Mouse (Mus musculus) right cerebral cortex, postnatal 36 days (tissue): Measurements from ENCODE around the gene Dazap1.

Experiments used
- DNase-seq, 2 experiments: peaks; one replicate each; pipeline ENCODE4 v3.0.0; 2022; ENCODE audit warnings: low spot score in 2 of 2, mixed read lengths in 1 of 2

Dazap1 gene

DNA sequence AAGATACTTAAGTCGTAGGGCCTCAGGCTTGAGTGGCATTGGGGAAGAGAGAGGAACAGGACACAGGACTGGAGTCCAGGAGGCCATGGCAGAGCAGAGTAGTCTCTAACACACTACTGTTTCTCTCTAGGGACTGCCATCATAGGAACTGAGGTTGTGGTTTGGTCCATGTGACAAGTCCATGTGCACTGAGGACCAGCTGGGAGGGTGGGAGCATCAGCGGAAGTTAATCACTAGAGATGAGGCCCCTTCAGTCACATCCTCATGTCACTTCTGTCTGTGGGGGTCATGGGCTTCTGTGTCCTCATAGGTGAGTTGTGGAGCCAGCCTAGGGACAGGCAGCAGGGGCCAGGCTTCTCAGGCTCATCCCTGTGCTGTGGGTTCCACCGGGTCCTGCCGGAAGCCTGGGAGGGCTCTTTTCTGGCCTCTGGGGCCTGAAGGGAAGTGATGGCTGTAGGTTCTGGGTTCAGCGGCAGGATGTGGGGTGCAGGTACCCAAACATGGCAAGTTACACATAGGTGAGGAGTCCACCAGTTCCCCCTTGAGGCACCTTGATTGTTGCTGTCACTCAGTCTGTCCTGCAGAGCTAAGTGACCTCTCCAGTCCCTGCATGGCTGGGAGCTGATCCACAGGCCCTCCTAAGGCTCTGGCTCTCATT is 10.0 kb downstream of the Dazap1 start:
- DNase-seq = no peak

DNA sequence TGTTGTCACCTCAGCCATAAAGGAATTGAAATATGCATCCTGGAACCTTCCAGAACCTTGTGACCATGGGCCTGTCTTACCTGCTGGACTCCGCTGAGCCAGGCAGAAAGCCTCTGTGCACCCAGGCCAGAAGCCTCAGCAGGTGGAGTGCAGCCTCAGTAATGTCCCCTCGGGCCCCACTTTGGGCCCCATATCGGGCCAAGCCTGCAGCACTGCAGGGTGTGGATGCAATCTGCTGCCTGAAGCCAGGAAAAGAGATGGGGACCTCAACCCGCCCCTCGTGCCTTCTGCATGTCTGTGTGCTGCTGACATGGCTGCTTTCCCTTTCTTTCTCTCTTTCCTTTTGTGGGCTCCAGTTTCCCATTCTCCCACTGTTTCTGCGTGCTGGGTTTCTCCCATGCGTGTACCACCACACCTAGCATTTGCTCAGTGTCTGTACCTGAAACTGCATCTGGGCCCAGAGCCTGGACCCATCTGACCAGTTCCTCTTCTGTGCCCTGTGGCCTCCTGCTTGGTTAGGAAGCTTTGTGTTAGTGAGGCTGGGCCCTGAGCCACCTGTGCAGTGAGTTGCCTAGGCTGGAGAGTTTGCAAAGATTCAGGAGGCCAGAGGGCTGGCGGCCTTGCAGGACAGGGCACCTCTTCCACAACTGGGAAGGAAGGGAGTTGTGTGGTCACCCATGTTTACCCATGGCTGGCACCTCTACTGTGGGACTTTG is 10.7 kb downstream of the Dazap1 start:
- no peak for DNase-seq

DNA sequence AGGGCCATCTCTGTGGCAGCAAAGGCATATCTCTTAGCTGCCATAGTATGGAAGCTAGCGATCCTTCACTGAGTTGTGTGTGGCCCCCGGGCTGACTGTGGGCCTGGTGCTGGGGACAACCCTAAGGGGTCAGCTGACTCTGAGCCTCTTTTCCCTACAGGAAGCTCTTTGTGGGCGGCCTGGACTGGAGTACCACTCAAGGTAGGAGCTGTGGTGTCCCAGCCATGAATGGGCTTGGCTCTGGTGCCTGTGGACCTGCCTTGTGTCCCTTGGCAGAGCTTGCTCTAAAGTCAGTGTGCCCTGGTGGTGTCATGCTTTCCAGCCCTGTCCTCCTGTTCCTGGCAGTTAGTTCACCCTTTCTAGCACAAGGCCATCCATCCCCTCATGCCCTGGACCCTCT is 12.6 kb downstream of the Dazap1 start:
- no peak for DNase-seq

DNA sequence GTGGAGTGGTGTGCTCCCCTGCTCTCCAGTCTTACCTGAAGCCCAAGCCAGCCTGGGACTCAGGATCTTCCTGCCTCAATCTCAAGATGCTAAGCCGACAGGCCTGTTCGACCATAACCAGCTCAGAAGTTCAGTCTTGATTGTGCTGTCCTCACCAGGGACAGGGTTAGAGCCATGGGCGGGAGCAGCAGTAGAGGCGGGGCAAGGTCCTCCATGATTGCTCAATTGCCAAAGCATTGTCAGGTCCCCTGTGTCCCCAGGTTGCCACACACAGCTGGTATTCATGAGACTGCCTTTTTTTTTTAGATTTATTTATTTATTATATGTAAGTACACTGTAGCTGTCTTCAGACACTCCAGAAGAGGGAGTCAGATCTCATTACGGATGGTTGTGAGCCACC is 15.0 kb downstream of the Dazap1 start:
- no peak for DNase-seq

DNA sequence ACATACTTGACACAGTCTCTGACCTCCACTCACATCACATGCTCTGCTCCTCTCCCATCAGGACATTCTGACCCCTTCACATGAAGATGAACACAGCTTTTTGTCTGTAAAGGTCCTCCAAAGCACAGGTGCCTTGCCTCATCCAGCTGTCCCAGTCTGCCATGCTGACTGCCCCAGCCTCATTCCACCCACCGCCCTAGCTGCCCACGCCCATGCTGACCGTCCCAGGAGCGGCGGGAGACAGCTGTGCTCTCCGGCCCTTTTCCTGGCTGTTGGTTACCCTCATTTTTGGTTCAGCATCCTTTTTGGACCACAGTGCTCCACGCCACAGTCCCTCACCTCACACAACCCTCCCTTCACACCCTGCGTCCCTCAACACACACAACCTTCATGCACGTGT is 17.1 kb downstream of the Dazap1 start:
- no peak for DNase-seq

DNA sequence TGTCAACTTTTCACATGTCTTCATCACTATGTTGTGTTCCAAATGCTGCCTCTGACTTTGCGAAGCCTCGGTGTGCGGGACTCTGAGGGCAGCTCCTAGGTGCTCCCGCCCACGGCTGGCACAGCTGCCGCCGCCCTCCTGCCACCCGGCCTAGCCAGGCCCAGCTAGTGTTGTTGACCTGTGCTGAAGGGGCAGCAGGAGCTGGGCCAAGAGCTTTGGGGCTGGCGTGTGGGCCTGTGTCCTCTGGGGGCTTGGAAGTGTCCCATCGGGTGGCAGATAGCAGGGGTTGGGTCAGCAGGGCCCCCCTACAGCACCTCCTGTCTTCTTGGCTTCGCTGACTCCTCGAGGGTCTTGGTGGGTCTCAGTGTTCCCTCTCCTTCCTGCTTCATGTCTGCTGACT is 18.0 kb downstream of the Dazap1 start:
- DNase-seq = no peak

DNA sequence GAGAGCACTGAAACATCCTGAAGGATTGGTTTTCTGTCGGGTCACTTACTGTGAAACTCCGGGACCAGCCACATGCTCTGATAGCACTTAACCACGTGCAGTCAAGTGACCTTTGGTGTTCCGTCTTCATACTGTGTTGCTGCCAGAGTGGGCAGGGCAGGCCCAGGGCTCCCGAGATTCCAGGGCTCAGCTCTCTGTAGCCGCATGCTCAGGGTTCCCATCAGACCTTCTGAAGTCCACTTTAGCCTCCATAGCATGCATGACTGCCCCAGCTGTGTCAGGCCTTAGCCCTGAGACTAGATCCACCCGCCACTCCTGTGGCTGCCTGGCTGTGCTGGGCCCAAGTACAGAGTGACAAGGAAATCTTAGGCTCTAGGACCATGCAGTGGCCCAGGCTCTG is 20.0 kb downstream of the Dazap1 start:
- no peak for DNase-seq

DNA sequence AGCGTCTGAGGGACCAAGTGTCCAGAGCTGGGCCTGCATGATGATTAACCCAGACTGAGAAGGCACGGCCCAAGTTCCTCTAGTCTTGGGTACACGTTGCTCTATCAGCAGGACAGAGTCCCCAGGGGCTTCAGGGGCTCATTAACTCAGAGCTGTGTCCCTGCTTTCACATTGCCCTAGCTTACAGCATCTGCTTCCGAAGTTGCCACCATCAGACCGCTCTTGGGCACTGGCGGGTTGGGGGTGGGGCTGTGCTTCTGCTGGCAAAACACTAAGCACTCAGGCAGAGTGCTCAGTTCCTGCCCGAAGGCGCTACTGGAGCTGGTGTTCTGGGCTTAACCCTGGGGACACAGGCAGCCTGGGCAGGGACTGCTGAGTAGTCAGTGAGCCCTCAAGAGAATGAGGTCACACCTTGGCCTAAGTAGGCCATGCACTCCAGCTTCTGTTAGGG is 20.7 kb downstream of the Dazap1 start:
- DNase-seq = no peak

DNA sequence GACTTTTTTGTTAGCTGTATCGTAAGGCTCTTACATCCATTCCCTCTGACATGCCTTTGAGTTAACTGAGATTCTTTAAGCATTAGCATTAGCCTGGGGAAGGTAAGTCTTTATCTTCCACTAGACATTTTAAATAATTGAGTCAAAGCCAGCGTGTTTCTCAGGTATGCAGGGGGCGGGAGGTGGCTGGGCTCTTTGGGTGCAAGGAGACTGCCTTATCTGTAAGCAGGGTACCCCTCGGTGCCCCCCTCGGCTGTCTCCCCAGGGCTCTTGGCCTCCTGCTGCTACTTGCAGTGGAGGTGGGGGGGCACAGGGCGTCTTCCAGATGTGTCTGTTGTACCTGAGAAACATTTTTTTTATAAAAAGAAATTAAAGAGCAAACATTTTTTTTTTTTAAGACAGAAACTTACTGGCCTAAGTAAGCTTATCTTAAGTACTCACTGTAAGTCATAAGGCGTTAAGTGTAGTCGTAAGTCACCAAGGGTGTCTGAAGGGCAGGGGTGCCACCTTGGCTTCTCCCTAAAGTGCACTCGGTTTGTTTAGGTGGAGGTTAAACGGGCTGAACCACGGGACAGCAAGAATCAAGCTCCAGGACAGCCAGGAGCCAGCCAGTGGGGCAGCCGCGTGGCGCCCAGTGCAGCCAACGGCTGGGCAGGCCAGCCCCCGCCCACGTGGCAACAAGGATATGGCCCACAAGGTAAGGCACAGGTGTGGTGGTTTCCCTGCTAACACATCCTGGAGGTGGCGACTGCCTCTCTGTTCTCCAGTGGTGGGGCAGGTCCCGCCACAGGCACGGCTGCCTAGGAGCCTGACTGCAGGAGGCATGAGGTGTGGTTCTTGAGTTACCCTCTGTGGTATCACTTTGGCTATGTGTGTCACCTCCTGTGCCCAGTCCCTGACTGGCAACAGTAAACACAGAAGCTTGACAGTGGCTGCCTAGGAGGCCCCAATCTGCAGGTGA is 21.5 kb downstream of the Dazap1 start:
- no peak for DNase-seq

DNA sequence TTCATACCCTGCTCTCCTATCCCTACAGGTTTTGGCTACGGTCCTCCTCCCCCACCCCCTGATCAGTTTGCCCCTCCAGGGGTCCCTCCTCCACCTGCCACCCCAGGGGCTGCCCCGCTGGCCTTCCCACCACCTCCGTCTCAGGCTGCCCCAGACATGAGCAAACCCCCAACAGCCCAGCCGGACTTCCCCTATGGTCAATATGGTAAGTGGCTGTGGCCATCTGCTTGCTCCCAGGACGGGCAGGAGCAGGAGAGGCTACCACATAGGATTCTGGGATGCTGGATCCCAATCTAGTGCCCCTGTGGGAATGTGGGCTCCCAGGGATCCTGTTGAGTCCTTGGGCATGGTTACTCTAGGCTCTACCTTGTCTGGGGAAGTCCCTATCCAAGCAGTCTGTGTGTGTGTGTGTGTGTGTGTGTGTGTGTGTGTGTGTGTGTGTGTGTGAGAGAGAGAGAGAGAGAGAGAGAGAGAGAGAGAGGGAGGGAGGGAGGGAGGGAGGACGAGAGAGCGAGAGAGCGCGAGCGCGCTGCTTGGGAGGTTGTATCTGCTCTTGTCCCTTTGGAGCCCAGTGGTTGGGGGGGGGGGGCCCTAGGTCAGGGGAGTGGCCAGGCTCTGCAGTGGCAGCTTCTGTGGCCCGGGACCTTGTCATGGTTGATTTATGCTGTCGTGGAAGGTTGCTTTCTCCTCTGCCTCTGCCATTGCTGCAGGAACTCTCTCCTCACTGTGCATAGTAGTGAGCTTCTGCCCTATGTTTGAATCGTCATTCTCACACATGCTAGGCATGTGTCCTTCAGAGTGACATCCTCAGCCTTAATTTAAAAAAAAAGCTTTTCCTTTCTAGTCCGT is 24.2 kb downstream of the Dazap1 start:
- DNase-seq = no peak

DNA sequence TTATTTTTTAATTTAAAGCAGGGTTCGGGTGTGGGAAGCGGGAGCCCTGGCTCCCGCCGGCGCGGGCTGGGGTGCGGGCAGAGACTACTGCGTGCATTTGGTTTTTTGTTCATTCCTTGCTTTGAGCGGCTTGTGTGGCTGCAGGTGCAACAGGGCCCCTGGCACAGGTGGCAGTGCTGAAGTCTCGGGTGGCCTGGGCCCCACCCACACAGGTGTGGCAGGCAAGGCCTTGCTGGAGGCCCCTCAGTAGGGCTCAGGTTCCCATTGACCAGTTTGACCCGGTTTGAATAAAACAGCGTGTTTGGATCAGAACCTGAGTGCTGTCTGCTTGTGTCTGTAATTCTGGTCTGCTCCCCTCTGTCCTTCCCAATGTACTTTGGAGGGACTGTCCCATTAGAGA is 26.8 kb downstream of the Dazap1 start:
- no peak for DNase-seq

DNA sequence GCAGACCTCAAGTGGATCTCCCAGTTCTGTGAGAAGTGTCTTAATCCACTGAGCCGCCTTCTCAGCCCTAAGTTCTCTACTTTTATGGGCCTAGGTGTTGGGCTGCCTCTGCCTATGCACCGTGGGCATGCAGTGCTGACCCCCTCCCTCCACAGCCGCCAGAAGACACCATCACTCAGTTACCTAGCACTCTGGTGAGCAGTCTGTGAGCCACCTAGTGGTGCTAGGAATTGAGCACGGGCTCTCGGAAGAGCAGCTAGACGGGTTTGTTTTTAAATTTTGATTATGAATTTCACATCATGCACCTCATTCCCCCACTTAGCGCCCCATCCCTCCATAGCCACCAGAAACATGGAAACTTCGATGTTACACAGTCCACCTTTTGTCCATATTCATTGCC is 27.4 kb downstream of the Dazap1 start:
- DNase-seq = no peak

DNA sequence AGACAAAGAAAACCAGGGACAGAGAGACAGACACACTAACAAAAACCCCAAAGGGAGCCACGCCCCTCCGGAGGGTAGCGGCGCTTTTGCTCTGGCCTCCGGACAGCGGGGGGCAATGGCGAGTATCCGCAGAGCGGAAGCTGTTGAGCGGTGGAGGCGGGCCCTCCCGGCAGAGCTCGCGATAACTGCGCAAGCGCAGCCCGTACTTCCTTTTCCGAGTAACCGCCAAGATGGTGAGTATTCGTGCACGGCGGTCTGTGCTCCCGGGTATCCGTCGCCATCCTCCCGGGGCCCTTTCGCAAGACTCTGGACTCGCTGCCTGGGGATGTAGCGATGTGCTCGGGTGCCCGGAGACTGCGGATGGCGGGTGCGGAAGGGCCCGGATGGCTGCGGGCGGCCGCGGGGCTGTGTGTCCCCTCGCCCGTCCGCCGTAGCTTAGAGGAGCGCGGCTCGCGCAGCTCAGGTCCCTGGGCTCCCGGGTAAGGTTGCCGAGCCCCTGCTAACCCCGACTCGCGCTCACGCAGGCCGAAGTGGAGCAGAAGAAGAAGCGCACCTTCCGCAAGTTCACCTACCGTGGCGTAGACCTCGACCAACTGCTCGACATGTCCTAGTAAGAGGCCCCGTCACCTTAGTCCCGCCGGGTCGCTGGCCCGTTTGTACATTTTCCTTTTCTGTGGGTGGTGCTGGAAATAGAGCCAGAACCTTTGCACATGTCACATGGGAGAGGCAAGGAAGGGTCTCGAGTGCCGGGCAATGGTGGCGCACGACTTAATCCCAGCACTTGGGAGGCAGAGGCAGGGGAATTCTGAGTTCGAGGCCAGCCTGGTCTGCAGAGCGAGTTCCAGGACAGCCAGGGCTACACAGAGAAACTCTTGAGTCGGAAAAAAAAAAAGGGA is 31.2 kb downstream of the Dazap1 start, which contains the start of gene Rps15:
TSS of gene Rps15 (plus strand) at position 203 of the 896 bp plus-strand sequence.
- DNase-seq = peak; percentile 87 to 89

DNA sequence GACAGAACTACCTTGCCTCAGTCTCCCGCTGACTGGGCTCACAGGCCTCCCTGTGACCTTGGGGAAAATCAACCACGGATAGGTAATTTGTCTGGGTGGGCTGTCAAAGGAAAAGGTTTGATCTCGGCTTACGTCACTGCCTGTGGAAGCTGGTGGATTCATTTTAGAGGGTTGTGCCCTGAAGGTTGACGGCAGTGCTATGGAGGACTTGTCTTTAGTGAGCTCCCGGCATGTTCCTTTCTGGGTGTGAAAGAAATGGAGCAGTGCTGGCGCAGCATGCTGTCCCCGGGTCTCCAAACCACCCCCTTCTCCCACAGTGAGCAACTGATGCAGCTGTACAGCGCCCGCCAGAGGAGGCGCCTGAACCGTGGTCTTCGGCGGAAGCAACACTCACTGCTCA is 32.0 kb downstream of the Dazap1 start:
- no peak for DNase-seq

DNA sequence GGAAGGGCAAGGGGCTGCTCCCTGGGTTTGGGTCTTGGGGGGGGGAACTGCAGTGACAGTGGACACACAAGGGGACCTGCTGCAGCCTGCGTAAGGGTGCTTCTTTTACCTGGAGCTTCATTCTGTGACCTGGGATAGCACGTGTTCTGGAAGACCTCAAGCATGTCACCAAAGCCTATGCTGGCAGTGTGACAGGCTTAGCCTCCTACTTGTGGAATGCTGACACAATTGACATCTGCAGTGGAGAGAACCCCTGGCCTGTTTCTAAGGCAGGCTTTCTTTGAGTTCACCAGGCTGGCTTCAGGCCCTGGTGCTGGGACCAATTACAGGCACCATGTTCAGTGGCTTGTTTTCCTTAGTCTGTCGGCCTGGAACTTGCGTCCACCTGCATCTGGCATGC is 33.0 kb downstream of the Dazap1 start:
- no peak for DNase-seq

DNA sequence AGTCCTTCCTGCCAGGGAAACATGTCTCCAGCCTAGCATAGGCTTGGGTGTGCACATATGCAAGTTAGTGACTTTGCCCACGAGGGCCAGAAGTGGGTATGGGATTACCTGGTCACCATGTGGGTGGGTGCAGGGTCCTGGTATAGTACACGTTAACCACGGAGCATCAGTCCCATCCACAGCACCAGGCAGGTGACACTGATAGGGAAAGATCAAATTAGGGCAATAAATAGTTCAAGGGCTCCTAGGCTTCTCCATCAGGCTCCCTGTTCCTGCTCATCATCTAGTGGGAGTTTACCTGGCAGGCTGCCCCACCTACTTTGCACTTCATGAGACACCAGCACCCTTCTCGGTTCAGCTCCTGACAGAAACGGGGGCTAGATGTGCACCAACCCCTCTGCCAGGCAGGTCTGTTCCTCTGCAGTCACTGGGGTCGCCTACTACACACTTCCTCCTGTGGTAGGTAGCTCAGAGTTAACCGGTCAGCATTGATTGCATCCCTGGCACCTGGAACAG is 33.6 kb downstream of the Dazap1 start:
- DNase-seq = no peak

DNA sequence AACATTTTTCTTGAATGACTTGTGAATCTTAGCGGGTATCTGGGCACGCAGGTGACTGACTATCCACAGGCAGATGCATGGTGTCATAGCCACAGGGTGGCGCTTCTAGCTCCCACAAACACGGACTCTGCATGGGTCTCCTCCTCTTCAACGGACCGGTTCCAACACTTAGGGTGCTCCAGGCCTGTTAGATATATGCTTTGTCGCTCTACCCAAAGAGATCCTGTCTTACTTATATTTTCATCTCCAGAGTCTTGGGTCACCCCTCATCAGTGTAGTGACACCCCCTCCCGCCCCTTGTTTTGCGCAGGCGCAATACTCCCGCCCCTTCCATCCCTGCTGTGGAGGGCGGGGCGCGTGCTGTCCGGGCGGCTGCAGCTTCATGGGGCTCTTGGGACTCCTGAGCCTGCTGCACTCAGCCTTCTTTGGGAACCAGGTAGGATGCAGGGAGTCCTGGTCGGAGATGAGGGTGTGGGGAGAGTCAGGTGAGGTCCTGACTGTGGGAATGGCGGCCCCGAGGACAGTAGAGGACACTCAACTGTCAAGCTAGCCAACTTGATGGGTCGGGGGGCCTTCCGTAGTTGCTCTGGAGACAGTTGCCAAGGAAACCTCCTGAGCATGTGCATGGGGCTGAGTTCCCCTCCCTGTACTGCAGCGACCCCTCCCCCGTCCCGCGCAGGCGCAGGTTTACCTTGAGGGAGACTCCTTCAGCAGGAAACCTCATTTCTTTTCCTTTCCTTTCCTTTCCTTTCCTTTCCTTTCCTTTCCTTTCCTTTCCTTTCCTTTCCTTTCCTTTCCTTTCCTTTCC is 34.5 kb downstream of the Dazap1 start, which contains the start of gene Apc2:
TSS of gene Apc2 (plus strand) at position 360 of the 808 bp plus-strand sequence.
- peak; percentile 62 to 64 for DNase-seq

DNA sequence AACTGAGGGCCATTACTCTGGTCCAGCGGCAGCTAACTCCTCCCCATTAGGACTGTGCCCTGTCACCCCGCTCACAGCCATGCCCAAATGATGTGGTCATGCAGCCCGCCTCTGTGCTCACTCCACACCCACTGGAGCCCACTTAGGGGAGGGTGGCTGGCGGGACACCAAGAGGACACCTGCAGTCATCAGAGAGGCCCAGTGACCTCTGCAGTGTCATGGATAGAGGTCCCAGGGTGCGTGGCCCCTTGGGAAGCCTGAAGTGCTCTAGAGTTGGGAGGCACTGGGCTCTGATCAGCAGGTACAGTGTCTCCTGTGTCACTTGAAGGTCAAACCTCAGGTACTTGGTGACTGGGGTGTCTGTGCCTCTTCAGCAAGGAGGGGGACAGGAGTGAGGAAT is 35.5 kb downstream of the Dazap1 start:
- DNase-seq = no peak

DNA sequence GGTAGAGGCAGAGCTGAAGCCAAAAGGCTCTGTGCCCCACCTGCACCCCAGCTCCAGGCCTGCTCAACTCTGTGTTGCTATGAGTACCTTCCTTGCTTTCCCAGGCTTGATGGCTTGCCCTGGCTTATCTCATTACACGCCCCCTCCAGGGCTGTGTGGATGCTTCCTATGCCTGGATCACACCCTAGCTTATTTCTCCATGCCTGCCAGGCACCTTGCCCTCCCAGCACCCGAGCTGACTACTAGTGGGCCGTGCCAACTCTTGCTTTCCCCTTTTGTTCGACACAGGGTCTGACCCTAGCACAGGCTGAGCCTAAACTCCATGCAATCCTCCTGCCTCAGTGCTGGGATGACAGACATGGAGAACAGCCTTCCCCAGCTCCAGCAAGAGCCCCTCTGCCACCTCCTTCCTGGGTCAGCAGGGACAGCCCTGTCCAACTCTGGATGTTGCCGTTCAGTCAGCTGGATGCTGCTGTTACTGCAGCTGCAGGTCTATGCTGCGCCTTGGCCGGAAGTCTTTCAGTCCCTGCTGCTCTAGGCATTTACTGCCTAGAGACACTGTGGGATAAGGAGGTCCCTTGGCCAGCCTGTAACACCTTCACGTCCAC is 36.3 kb downstream of the Dazap1 start:
- DNase-seq = no peak
